Mouse (Mus musculus) gastrocnemius, postnatal 10 days (tissue): ENCODE results near the gene Gm45783. TPM values are rescaled to one million over a fixed set of nuclear protein-coding genes. Genes with fewer than 3 reads are reported as not detected.
"Not testable (repeated sequence)": the region's sequence is repeated elsewhere in the genome, so short reads cannot be mapped to it uniquely, and the experiment has no call there.

ENCODE experiments used
- DNase-seq: peaks from one replicate; pipeline ENCODE4 v3.0.0; 2021; ENCODE audit warnings: mixed read lengths
- long read RNA-seq, 2 experiments: library from polyadenylated mRNA; stranded (forward); transcript quantifications; one replicate each; pipeline ENCODE4 v2.0.0; 2021
- microRNA-seq, 2 experiments: library from miRNA; unstranded; fragments of <30 nt; microRNA quantifications; one replicate each; pipeline ENCODE4 v1.2.0; 2021
- total RNA-seq, 2 experiments: library from RNA; stranded (reverse); gene quantifications; 2 replicates each; pipeline ENCODE4 v1.2.3; 2021

Gene Gm45783
- not detected for total RNA-seq
- long read RNA-seq, experiment 1, partial matches to known transcripts = 0 of 1 reads
- long read RNA-seq, experiment 1, other reads (novel, unspliced or antisense) = 1 of 1 reads
- long read RNA-seq, experiment 2 = 0 reads

- DNase-seq = not testable (repeated sequence)
Observed at GRCm38 (mm10) chr7:7374431-7374830, at the start of gene Gm45783. TSS of gene Gm45783 (minus strand) at chr7:7374573.

DNA sequence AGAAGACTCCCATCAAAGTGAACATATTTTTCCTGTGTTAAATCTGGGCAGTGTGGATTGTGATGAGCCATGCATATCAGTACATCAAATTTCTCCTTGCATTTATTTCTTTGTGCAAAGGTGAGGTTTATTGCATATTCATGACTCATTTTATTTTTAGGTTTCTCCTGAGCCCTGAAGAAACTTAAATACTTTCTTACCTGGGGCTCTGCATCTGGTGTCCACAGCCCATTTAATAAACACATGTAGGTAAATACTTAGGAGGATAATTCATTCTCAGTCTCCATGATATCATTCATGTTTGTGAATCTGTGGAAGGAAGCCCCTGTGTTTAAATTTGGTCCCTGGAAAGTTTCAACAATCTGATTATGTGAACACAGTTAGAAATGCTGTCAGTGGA is 25.2 kb upstream of the Gm45783 start, which contains the start of gene Vmn2r31:
TSS of gene Vmn2r31 (minus strand) at position 101 of the 400 bp plus-strand sequence.
- DNase-seq = not testable (repeated sequence)

GRCm38 (mm10) chr7:7337509-7337908 is 36.9 kb downstream of the Gm45783 start, which contains the start of gene Vmn2r30:
TSS of gene Vmn2r30 (minus strand) at chr7:7337609.
- not testable (repeated sequence) for DNase-seq

- peak; percentile 36 for DNase-seq
Observed at GRCm38 (mm10) chr7:7295595-7295994, 78.8 kb downstream of the Gm45783 start.

Small RNA genes within 50 kb of the gene (microRNA-seq; reads per million reads assigned to microRNA genes)
- gene Mir5620 = 0 to 1.8 reads per million in 2 experiments

Other genes starting within 250 kb of the Gm45783 start
- gene Zfp773, start 237.8 kb downstream of the Gm45783 start, total RNA-seq = under 1 TPM; 0.16 to 0.21 TPM
- 1 to 10 TPM; 1.1 to 1.6 TPM for gene Zfp418, start 203.2 kb downstream of the Gm45783 start, total RNA-seq
- 1 to 10 TPM; 1.9 to 2.5 TPM for gene Zfp772, start 164.6 kb downstream of the Gm45783 start, total RNA-seq
- gene Vmn2r29, start 127.2 kb downstream of the Gm45783 start, total RNA-seq = under 1 TPM in 1 of 2 experiments, not detected in 1; 0.23 TPM
- gene Gm45844, start 96.3 kb downstream of the Gm45783 start, total RNA-seq = 1 to 10 TPM in 1 of 2 experiments, under 1 TPM in 1; 0.31 to 2.1 TPM
- 10 to 100 TPM; 23.4 to 26.8 TPM for gene Clcn4, start 73.7 kb downstream of the Gm45783 start, total RNA-seq
- not detected for gene Vmn2r30, start 37.0 kb downstream of the Gm45783 start, total RNA-seq
- not detected for gene Vmn2r31, start 25.1 kb upstream of the Gm45783 start, total RNA-seq
- not detected for gene Vmn2r32, start 105.4 kb upstream of the Gm45783 start, total RNA-seq
- not detected for gene Vmn2r33, start 192.2 kb upstream of the Gm45783 start, total RNA-seq